Mouse (Mus musculus): Measurements from ENCODE around the gene Rhbdd1.

Rhbdd1 gene

GRCm38 (mm10) chr1:82361240-82361639, 45.0 kb downstream of the Rhbdd1 start:
- DNase-seq (ENCODE audit: extremely low spot score, low read depth, low spot score) = no peak

GRCm38 (mm10) chr1:82362165-82362564, 45.9 kb downstream of the Rhbdd1 start:
- DNase-seq (ENCODE audit: extremely low spot score, low read depth, low spot score) = no peak

- no peak for DNase-seq (ENCODE audit: extremely low spot score, low read depth, low spot score)
Measured at GRCm38 (mm10) chr1:82364047-82364446, 47.8 kb downstream of the Rhbdd1 start.

- DNase-seq (ENCODE audit: extremely low spot score, low read depth, low spot score) = no peak
Measured at GRCm38 (mm10) chr1:82364468-82364867, 48.2 kb downstream of the Rhbdd1 start.

GRCm38 (mm10) chr1:82371636-82372428, 55.6 kb downstream of the Rhbdd1 start:
- no peak for DNase-seq (ENCODE audit: extremely low spot score, low read depth, low spot score)

- no peak for DNase-seq (ENCODE audit: extremely low spot score, low read depth, low spot score)
Measured at GRCm38 (mm10) chr1:82373924-82374323, 57.7 kb downstream of the Rhbdd1 start.

GRCm38 (mm10) chr1:82374831-82375358, 58.6 kb downstream of the Rhbdd1 start:
- no peak for DNase-seq (ENCODE audit: extremely low spot score, low read depth, low spot score)

GRCm38 (mm10) chr1:82375452-82375851, 59.2 kb downstream of the Rhbdd1 start:
- no peak for DNase-seq (ENCODE audit: extremely low spot score, low read depth, low spot score)

- DNase-seq (ENCODE audit: extremely low spot score, low read depth, low spot score) = no peak
Measured at GRCm38 (mm10) chr1:82381946-82382345, 65.7 kb downstream of the Rhbdd1 start.

- DNase-seq (ENCODE audit: extremely low spot score, low read depth, low spot score) = no peak
Measured at GRCm38 (mm10) chr1:82384106-82384505, 67.9 kb downstream of the Rhbdd1 start.

- no peak for DNase-seq (ENCODE audit: extremely low spot score, low read depth, low spot score)
Measured at GRCm38 (mm10) chr1:82385054-82385453, 68.8 kb downstream of the Rhbdd1 start.

- no peak for DNase-seq (ENCODE audit: extremely low spot score, low read depth, low spot score)
Measured at GRCm38 (mm10) chr1:82385827-82386230, 69.6 kb downstream of the Rhbdd1 start.

- no peak for DNase-seq (ENCODE audit: extremely low spot score, low read depth, low spot score)
Measured at GRCm38 (mm10) chr1:82386814-82387771, 70.8 kb downstream of the Rhbdd1 start.

GRCm38 (mm10) chr1:82389371-82389770, 73.1 kb downstream of the Rhbdd1 start:
- DNase-seq (ENCODE audit: extremely low spot score, low read depth, low spot score) = no peak

- no peak for DNase-seq (ENCODE audit: extremely low spot score, low read depth, low spot score)
Measured at GRCm38 (mm10) chr1:82395371-82395770, 79.1 kb downstream of the Rhbdd1 start.

GRCm38 (mm10) chr1:82407786-82408185, 91.5 kb downstream of the Rhbdd1 start:
- DNase-seq (ENCODE audit: extremely low spot score, low read depth, low spot score) = no peak

GRCm38 (mm10) chr1:82409271-82409670, 93.0 kb downstream of the Rhbdd1 start:
- DNase-seq (ENCODE audit: extremely low spot score, low read depth, low spot score) = no peak

- no peak for DNase-seq (ENCODE audit: extremely low spot score, low read depth, low spot score)
Measured at GRCm38 (mm10) chr1:82410548-82410947, 94.3 kb downstream of the Rhbdd1 start.

GRCm38 (mm10) chr1:82411521-82411920, 95.3 kb downstream of the Rhbdd1 start:
- DNase-seq (ENCODE audit: extremely low spot score, low read depth, low spot score) = no peak

GRCm38 (mm10) chr1:82412085-82412484, 95.8 kb downstream of the Rhbdd1 start:
- DNase-seq (ENCODE audit: extremely low spot score, low read depth, low spot score) = no peak

- no peak for DNase-seq (ENCODE audit: extremely low spot score, low read depth, low spot score)
Measured at GRCm38 (mm10) chr1:82414434-82415045, 98.3 kb downstream of the Rhbdd1 start.
